Mouse (Mus musculus): Measurements from ENCODE around the gene Stard7. TPM values are rescaled to one million over a fixed set of nuclear protein-coding genes. Genes with fewer than 3 reads are reported as not detected.

Gene Stard7
- polyA plus RNA-seq, 1 experiment from 2014 or later = 113 TPM

- no peak for ATAC-seq (replicated peaks; ENCODE audit: extremely low read depth, insufficient read depth, low FRiP score)
- H3K36me3 ChIP-seq (ENCODE audit: control insufficient read depth, insufficient read depth) = peaks cover 1% of the 10 kb centered on the region
- no peaks in the 10 kb centered on the region for H3K27me3 ChIP-seq (ENCODE audit: control insufficient read depth, insufficient read depth, low read length)
- peak overlapping the region; percentile 65 for H3K27ac ChIP-seq (ENCODE audit: low read length)
- H3K9me3 ChIP-seq (replicated peaks; ENCODE audit: control insufficient read depth, low read length) = no peaks in the 10 kb centered on the region
- no peak overlapping the region for H3K9ac ChIP-seq (ENCODE audit: low read length)
- peaks cover 38% of the 10 kb centered on the region for H3K4me1 ChIP-seq (ENCODE audit: control insufficient read depth, insufficient read depth, low read length)
- WGBS = 42% methylated on average over 3 of the region's 3 CpGs
- H3K4me3 ChIP-seq (ENCODE audit: low read length) = no peak overlapping the region
- no peak overlapping the region for H3K4me2 ChIP-seq (ENCODE audit: low read depth, low read length)
Observed at GRCm38 (mm10) chr2:127251880-127252527, 18.0 kb upstream of the Stard7 start.

- ATAC-seq (replicated peaks; ENCODE audit: extremely low read depth, insufficient read depth, low FRiP score) = no peak
- Histone ChIP-seq H3K36me3 (ENCODE audit: control insufficient read depth, insufficient read depth) (peaks cover 9% of the 10 kb centered on the region), H3K9me3 (replicated peaks; ENCODE audit: control insufficient read depth, low read length) (no peaks in the 10 kb centered on the region), H3K9ac (ENCODE audit: low read length) (no peak overlapping the region), H3K27ac (ENCODE audit: low read length) (0 out of 2 replicates have a peak overlapping the region, but pooled peaks have one; percentile 65), H3K4me2 (ENCODE audit: low read depth, low read length) (no peak overlapping the region), H3K4me1 (ENCODE audit: control insufficient read depth, insufficient read depth, low read length) (peaks cover 37% of the 10 kb centered on the region), H3K4me3 (ENCODE audit: low read length) (no peak overlapping the region), H3K27me3 (ENCODE audit: control insufficient read depth, insufficient read depth, low read length) (no peaks in the 10 kb centered on the region)
- 76% methylated on average over 5 of the region's 5 CpGs for WGBS
Observed at GRCm38 (mm10) chr2:127252787-127253186, 17.2 kb upstream of the Stard7 start.

GRCm38 (mm10) chr2:127254604-127255134 is 15.3 kb upstream of the Stard7 start:
- WGBS = 78% methylated on average over 3 of the region's 3 CpGs
- no peak overlapping the region for H3K27ac ChIP-seq (ENCODE audit: low read length)
- ATAC-seq (replicated peaks; ENCODE audit: extremely low read depth, insufficient read depth, low FRiP score) = no peak
- H3K4me3 ChIP-seq (ENCODE audit: low read length) = no peak overlapping the region
- no peaks in the 10 kb centered on the region for H3K9me3 ChIP-seq (replicated peaks; ENCODE audit: control insufficient read depth, low read length)
- no peak overlapping the region for H3K4me2 ChIP-seq (ENCODE audit: low read depth, low read length)
- H3K4me1 ChIP-seq (ENCODE audit: control insufficient read depth, insufficient read depth, low read length) = peaks cover 27% of the 10 kb centered on the region
- H3K9ac ChIP-seq (ENCODE audit: low read length) = no peak overlapping the region
- H3K36me3 ChIP-seq (ENCODE audit: control insufficient read depth, insufficient read depth) = peaks cover 22% of the 10 kb centered on the region
- no peaks in the 10 kb centered on the region for H3K27me3 ChIP-seq (ENCODE audit: control insufficient read depth, insufficient read depth, low read length)

- H3K9me3 ChIP-seq (replicated peaks; ENCODE audit: control insufficient read depth, low read length) = no peaks in the 10 kb centered on the region
- H3K27ac ChIP-seq (ENCODE audit: low read length) = no peak overlapping the region
- 78% methylated on average over 6 of the region's 6 CpGs for WGBS
- H3K4me1 ChIP-seq (ENCODE audit: control insufficient read depth, insufficient read depth, low read length) = peaks cover 24% of the 10 kb centered on the region
- no peaks in the 10 kb centered on the region for H3K27me3 ChIP-seq (ENCODE audit: control insufficient read depth, insufficient read depth, low read length)
- no peak for ATAC-seq (replicated peaks; ENCODE audit: extremely low read depth, insufficient read depth, low FRiP score)
- no peak overlapping the region for H3K4me2 ChIP-seq (ENCODE audit: low read depth, low read length)
- peaks cover 25% of the 10 kb centered on the region for H3K36me3 ChIP-seq (ENCODE audit: control insufficient read depth, insufficient read depth)
- H3K9ac ChIP-seq (ENCODE audit: low read length) = no peak overlapping the region
- H3K4me3 ChIP-seq (ENCODE audit: low read length) = no peak overlapping the region
Observed at GRCm38 (mm10) chr2:127255294-127255693, 14.7 kb upstream of the Stard7 start.

GRCm38 (mm10) chr2:127259340-127259739 is 10.7 kb upstream of the Stard7 start:
- Histone ChIP-seq H3K4me1 (ENCODE audit: control insufficient read depth, insufficient read depth, low read length) (peaks cover 4% of the 10 kb centered on the region; the same call in 1 of the 2 replicates), H3K4me2 (ENCODE audit: low read depth, low read length) (no peak overlapping the region), H3K9me3 (replicated peaks; ENCODE audit: control insufficient read depth, low read length) (no peaks in the 10 kb centered on the region), H3K9ac (ENCODE audit: low read length) (no peak overlapping the region), H3K4me3 (ENCODE audit: low read length) (no peak overlapping the region), H3K27me3 (ENCODE audit: control insufficient read depth, insufficient read depth, low read length) (no peaks in the 10 kb centered on the region), H3K36me3 (ENCODE audit: control insufficient read depth, insufficient read depth) (peaks cover 25% of the 10 kb centered on the region), H3K27ac (ENCODE audit: low read length) (no peak overlapping the region)
- WGBS = 75% methylated on average over 5 of the region's 5 CpGs
- ATAC-seq (replicated peaks; ENCODE audit: extremely low read depth, insufficient read depth, low FRiP score) = no peak

- Histone ChIP-seq H3K9me3 (replicated peaks; ENCODE audit: control insufficient read depth, low read length) (no peaks in the 10 kb centered on the region), H3K4me3 (ENCODE audit: low read length) (no peak overlapping the region), H3K27ac (ENCODE audit: low read length) (no peak overlapping the region), H3K27me3 (ENCODE audit: control insufficient read depth, insufficient read depth, low read length) (no peaks in the 10 kb centered on the region), H3K9ac (ENCODE audit: low read length) (no peak overlapping the region), H3K4me2 (ENCODE audit: low read depth, low read length) (no peak overlapping the region), H3K4me1 (ENCODE audit: control insufficient read depth, insufficient read depth, low read length) (peaks cover 4% of the 10 kb centered on the region; the same call in 1 of the 2 replicates), H3K36me3 (ENCODE audit: control insufficient read depth, insufficient read depth) (peaks cover 19% of the 10 kb centered on the region; the same call in 1 of the 2 replicates)
- no peak for ATAC-seq (replicated peaks; ENCODE audit: extremely low read depth, insufficient read depth, low FRiP score)
Observed at GRCm38 (mm10) chr2:127262480-127262879, 7.5 kb upstream of the Stard7 start.

- Histone ChIP-seq H3K36me3 (ENCODE audit: control insufficient read depth, insufficient read depth) (no peaks in the 10 kb centered on the region), H3K9me3 (replicated peaks; ENCODE audit: control insufficient read depth, low read length) (no peaks in the 10 kb centered on the region), H3K4me1 (ENCODE audit: control insufficient read depth, insufficient read depth, low read length) (peaks cover 12% of the 10 kb centered on the region), H3K27me3 (ENCODE audit: control insufficient read depth, insufficient read depth, low read length) (no peaks in the 10 kb centered on the region), H3K9ac (ENCODE audit: low read length) (no peak overlapping the region), H3K4me2 (ENCODE audit: low read depth, low read length) (no peak overlapping the region), H3K4me3 (ENCODE audit: low read length) (no peak overlapping the region), H3K27ac (ENCODE audit: low read length) (no peak overlapping the region)
- ATAC-seq (replicated peaks; ENCODE audit: extremely low read depth, insufficient read depth, low FRiP score) = no peak
- WGBS = 43% methylated on average over 4 of the region's 4 CpGs
Observed at GRCm38 (mm10) chr2:127267854-127268253, 2.2 kb upstream of the Stard7 start.

- H3K27ac ChIP-seq (ENCODE audit: low read length) = peak overlapping the region; percentile 100
- ATAC-seq (replicated peaks; ENCODE audit: extremely low read depth, insufficient read depth, low FRiP score) = peak; percentile 93
- under 1% methylated on average over 73 of the region's 75 CpGs for WGBS
Observed at GRCm38 (mm10) chr2:127270300-127271041, 453 bp downstream of the Stard7 start.

GRCm38 (mm10) chr2:127271042-127271515 is 1.1 kb downstream of the Stard7 start:
- peaks cover 33% of the 10 kb centered on the region for H3K4me1 ChIP-seq (ENCODE audit: control insufficient read depth, insufficient read depth, low read length)
- peak overlapping the region; percentile 96 for H3K4me3 ChIP-seq (ENCODE audit: low read length)
- peak overlapping the region; percentile 100 for H3K27ac ChIP-seq (ENCODE audit: low read length)
- H3K27me3 ChIP-seq (ENCODE audit: control insufficient read depth, insufficient read depth, low read length) = no peaks in the 10 kb centered on the region
- ATAC-seq (replicated peaks; ENCODE audit: extremely low read depth, insufficient read depth, low FRiP score) = no peak
- H3K36me3 ChIP-seq (ENCODE audit: control insufficient read depth, insufficient read depth) = no peaks in the 10 kb centered on the region
- peak overlapping the region; percentile 70 for H3K4me2 ChIP-seq (ENCODE audit: low read depth, low read length)
- H3K9ac ChIP-seq (ENCODE audit: low read length) = peak overlapping the region; percentile 99
- no peaks in the 10 kb centered on the region for H3K9me3 ChIP-seq (replicated peaks; ENCODE audit: control insufficient read depth, low read length)
- WGBS = 6% methylated on average over 8 of the region's 8 CpGs

More at GRCm38 (mm10) chr2:127270300-127271041, 453 bp downstream of the Stard7 start:
- H3K9ac ChIP-seq (ENCODE audit: low read length) = peak overlapping the region; percentile 99
- peak overlapping the region; percentile 70 for H3K4me2 ChIP-seq (ENCODE audit: low read depth, low read length)
- no peaks in the 10 kb centered on the region for H3K36me3 ChIP-seq (ENCODE audit: control insufficient read depth, insufficient read depth)
- peaks cover 28% of the 10 kb centered on the region for H3K4me1 ChIP-seq (ENCODE audit: control insufficient read depth, insufficient read depth, low read length)
- no peaks in the 10 kb centered on the region for H3K27me3 ChIP-seq (ENCODE audit: control insufficient read depth, insufficient read depth, low read length)
- H3K9me3 ChIP-seq (replicated peaks; ENCODE audit: control insufficient read depth, low read length) = no peaks in the 10 kb centered on the region
- peak overlapping the region; percentile 96 for H3K4me3 ChIP-seq (ENCODE audit: low read length)
